Mouse (Mus musculus) gastrocnemius, adult 8-10 months (tissue): Measurements from ENCODE around the gene Mecom. TPM values are rescaled to one million over a fixed set of nuclear protein-coding genes. Genes with fewer than 3 reads are reported as not detected.
A peak's percentile ranks its signal among the peaks of the same experiment; 100 is the strongest.
"Not testable (repeated sequence)": the region's sequence is repeated elsewhere in the genome, so short reads cannot be mapped to it uniquely, and the experiment has no call there.

Experiments
- DNase-seq, 2 experiments: peaks; one replicate each; pipeline ENCODE4 v3.0.0; 2022; ENCODE audit warnings: low spot score in 2 of 2
- total RNA-seq, 4 experiments: library from RNA; stranded (reverse); gene quantifications; 2 replicates each; pipeline ENCODE4 v1.2.4; 2022

Gene Mecom
- total RNA-seq, result 1 to 10 TPM; 4.8 to 9.5 (median 6.8) TPM

- no peak for DNase-seq
These were observed at the start of gene Mecom for GRCm38 (mm10) chr3:30547908-30548307. Gene Mecom, minus strand, starts transcription at chr3:30548008.

DNA sequence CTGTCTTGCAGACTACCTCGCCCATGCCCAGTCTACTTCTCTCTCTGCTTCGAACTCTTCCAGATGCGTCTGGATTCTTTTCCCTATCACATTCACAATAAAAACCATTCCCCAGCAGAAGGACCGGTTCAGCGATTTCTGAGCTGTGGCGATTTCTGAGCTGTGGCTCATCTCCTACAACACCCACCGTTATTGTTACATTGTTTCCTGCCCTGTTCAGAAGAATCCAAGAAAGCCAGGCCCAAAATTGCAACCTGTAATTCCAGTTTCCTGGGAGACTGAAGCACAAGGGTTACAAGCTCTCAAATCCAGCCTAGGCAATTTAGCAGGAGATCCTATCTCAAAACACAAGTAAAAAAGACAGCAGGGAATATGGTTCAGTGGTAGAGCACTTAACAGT, 49.5 kb upstream of the Mecom start:
- DNase-seq, result no peak

GRCm38 (mm10) chr3:30595111-30595832, 47.5 kb upstream of the Mecom start:
- DNase-seq, result peak in 1 of 2 experiments; percentile 17

DNA sequence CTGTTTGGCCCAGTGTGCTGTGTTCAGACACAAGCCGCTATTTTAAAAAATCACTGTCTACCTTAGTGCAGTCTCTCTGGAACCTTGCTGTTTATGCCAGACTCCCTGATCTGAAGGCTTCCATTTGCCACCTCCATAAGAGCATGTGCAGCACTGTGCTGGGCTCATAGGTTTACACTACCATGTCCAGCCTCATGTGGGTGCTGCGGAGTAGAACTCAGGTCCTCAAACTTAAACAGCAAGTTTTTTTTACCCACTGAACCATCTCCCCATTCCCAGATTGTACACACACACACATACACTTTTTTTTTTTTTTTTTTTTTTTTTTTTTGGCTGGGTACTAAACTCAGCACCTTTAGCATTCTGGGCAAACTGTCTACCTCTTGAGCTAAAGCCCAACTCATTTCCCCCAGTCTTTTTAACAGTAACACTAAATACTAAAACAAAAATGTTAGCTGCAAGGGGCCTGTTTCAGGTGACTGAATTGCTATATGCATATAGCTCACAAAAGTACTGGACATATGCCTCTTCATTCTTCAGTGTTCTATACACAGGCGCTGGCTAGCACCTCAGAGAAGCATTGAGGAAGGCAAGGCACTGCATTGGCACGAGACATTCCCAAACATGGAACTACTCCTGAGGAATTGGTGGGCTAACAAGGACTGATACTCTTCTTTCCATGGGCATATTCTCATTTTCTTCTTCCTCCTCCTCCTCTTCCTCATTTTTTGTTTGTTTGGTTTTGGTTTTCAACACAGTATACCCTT, 46.1 kb upstream of the Mecom start:
- no peak for DNase-seq

- DNase-seq, result no peak
These were observed 44.6 kb upstream of the Mecom start for GRCm38 (mm10) chr3:30592418-30592853.

DNA sequence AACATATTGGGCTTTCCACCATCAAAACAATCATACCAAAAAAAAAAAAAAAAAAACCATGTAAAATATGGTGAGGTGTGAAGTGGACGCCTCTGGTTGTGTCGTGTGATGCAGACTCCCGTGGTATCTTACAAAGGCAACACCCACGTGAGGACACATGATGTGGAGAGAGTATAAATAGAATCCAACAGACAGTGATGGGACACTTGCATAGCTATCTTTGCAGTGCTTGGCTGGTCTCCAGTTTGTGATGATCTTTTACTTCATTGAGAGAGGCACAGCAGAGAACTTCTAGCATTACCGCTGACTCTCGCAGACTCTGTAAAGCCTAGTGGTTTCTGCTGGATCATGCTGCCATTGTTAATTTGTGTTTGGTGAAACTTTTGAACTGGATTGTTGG, 41.1 kb upstream of the Mecom start:
- DNase-seq, result no peak

GRCm38 (mm10) chr3:30573549-30573948, 25.7 kb upstream of the Mecom start:
- no peak for DNase-seq

DNA sequence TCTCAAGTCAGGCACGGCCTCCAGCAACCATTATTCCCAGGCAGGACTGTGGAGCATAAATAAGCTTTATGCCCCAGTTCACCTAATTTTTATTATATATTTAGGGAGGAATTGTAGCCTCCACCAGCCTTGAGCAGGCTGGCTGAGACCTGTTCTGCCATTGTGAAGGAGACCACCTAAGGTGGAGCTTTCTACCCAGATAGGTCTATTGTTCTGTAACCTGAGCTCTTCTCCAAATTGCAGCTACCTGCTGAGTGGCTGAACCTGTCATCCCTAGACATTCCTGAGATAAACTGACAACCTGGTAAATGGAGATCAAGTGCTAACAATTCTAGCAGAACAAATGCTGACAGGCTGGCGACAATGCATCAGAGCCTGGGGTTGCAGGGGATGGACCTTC, 18.5 kb upstream of the Mecom start:
- DNase-seq, result not testable (repeated sequence)

DNA sequence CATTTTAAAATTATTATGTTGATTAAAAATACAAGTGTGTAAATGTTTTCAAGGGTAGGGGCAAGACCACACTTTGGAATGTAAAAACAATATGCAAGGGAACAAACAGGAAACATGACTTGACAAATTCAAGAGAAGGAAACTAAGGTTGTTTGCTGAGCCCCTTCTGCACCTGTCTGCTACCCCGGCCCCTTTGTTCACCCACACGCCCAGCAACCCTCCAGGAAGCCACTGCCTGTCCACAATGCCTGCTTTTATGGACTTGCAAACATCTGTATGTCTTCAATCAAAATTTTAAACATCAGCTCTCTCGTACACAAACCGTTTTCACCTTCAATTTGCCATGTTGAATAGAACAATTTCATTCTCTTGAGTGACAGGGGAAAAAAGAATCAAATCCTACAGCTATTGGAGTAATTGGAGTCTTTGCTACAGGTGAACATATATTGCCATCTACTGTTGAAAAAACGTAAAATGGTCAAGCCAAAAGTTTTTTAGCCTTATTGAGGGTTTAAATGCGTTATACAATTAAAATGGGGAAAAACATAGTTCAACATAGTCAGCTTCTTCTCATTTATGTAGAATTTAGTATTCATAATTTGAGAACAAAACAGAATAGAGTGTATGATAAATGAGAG, 13.0 kb upstream of the Mecom start:
- DNase-seq, result no peak

- DNase-seq, result no peak
These were observed 5.9 kb upstream of the Mecom start for GRCm38 (mm10) chr3:30553741-30554140.

- DNase-seq, result no peak
These were observed 2.4 kb upstream of the Mecom start for GRCm38 (mm10) chr3:30550218-30550617.

- DNase-seq, result no peak
These were observed 1.1 kb upstream of the Mecom start for GRCm38 (mm10) chr3:30548928-30549327.

DNA sequence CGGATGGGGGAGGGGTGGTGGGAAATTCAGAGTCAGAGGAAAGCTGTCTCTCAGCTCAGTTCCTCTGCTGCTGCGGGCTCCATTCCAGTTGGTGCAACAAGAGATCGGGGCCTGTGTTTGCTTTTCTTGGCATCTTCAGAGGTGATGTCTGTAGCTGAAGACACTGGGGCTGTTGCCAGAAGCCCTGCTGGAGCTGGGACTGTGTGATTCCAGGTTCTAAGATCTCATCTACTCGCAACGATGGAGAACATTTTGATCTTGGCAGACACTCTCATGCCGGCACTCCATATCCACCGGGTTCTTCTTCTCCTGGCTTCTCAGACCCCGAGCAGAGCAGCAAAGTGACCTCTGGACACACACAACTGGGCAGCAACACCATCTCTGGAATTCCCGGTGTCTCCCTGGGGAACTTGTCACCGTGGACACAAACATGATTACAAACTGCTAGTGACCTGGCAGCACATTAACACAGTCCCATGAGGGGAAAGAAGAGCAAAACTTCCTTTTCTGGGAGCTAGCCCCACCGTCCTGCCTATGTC, 908 bp downstream of the Mecom start:
- peak; percentile 67 to 71 for DNase-seq

DNA sequence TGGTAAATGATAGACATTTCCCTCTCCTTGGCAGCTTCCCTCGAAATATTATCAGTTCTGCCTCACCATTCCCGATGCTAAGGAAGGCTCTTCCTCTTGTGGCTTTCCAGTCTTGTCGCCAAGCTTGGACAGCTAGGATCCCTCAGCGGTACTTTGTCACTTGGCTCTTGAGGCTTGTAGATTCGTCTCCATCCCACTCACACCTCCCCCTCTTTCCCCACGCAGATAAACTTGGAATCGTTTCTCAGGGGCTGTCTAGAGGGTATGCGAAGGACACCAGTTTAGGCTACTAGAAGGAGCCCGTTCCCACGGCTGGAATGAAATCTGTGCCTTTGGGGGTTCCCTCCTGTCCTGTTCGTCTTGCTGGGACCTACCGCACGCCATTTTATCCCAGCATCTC, 1.4 kb downstream of the Mecom start:
- DNase-seq, result no peak

GRCm38 (mm10) chr3:30545246-30545645, 2.6 kb downstream of the Mecom start:
- no peak for DNase-seq

DNA sequence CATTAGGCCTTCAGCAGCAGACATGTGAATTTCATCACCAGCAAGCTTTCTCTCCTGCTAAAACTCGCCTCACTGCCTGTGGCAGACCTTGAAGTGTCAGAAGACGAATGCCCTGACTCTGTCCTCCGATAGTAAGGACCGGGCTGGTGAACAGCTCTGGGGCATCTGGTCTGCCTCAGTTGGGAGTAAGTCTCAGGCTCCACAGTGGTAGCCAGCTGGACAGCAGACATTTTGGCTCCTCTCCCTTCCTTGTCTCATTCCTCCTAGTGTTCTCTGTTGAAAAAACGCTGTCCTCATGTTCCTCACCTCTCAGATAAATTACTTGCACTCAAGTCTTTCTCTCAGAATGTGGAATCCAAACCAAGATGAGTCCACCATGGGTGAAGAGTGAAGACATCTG, 3.5 kb downstream of the Mecom start:
- DNase-seq, result no peak

DNA sequence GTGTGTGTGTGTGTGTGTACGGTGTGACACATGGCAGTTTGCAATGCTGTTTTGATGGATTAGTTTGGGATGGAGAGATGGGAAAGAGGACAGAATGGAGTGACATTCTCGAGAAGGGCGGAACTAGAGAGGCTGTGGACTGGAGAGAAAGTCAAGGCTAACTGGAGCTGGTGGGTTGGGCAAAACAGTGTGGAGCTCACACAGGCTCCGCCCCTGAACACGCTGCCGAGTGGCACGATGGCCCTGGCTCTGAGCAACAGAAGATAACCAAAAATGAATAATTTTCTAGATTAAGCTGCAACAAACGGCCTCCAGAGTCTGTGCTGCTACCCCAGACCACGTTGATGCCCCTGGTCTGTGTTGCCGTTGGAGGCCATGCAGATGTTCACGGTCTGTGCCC, 12.0 kb downstream of the Mecom start:
- no peak for DNase-seq

GRCm38 (mm10) chr3:30520751-30521150, 27.1 kb downstream of the Mecom start:
- not testable (repeated sequence) for DNase-seq

GRCm38 (mm10) chr3:30519425-30519824, 28.4 kb downstream of the Mecom start:
- DNase-seq, result no peak

DNA sequence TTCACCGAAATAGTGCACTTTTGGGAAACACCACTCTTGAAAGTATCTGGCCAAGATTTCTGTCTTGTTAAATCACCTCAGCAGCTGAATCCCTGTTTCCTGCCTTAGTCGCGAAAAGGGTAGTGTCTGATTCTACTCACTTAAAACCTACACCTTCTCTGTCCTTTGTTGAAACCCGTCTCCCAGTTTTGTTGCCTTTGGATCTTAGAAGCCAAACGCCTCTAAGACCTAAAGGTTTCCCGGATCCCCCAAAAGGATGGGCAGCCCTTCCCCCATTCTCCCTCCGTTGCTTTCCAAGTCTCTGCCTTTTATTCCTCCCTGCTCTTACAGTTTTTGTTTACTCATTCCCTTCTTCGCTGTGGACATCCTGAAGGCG, 32.0 kb downstream of the Mecom start:
- DNase-seq, result no peak

GRCm38 (mm10) chr3:30514901-30515794, 32.7 kb downstream of the Mecom start:
- DNase-seq, result peak; percentile 25 to 59
